Mouse (Mus musculus) liver, embryonic 14.5 days (tissue): Measurements from ENCODE around the gene Bmp6. TPM values are rescaled to one million over a fixed set of nuclear protein-coding genes. Genes with fewer than 3 reads are reported as not detected.

Experiments
- ATAC-seq: fragments of 200-750 bp; cut with Nextera tagmentation; 2 replicates; pipeline ENCODE4 v1.8.0; 2017; ENCODE audit warnings: moderate number of reproducible peaks, mild to moderate bottlenecking, moderate library complexity; ENCODE audit not compliant: insufficient read depth
- DNase-seq, 3 experiments: peaks; one replicate each; pipeline ENCODE4 v3.0.0-alpha.2; 2012 to 2013; ENCODE audit warnings: low read depth in 3 of 3, low spot score in 3 of 3
- H3K27ac ChIP-seq: fragments of 300-500 bp; sonication (generic); 2 replicates; pipeline ENCODE4 v1.5.1; 2014; ENCODE audit warnings: moderate library complexity, mild to moderate bottlenecking, control low read depth, inconsistent platforms
- H3K27me3 ChIP-seq: fragments of 300-500 bp; sonication (generic); 2 replicates; pipeline ENCODE4 v1.6.1; 2014; ENCODE audit warnings: mild to moderate bottlenecking, low read length, moderate library complexity; ENCODE audit not compliant: control insufficient read depth, insufficient read depth
- H3K36me3 ChIP-seq: fragments of 300-500 bp; sonication (generic); replicated peaks from 2 replicates; pipeline ENCODE4 v1.6.1; 2014; ENCODE audit warnings: low read depth; ENCODE audit not compliant: control insufficient read depth, insufficient read depth
- H3K4me1 ChIP-seq, 2 experiments: fragments of 200-500 bp in 1 of 2; fragments of 300-500 bp in 1 of 2; sonication (generic) in 1 of 2; replicated peaks; 2 replicates each; pipeline ENCODE4 v1.6.1; 2012 to 2014; ENCODE audit warnings: antibody characterized with exemption in 1 of 2, inconsistent platforms in 1 of 2, low read length in 1 of 2; ENCODE audit not compliant: control insufficient read depth in 2 of 2, insufficient read depth in 2 of 2
- H3K4me2 ChIP-seq: fragments of 300-500 bp; sonication (generic); 2 replicates; pipeline ENCODE4 v1.6.1; 2014; ENCODE audit warnings: low read depth, mild to moderate bottlenecking, control low read depth, moderate library complexity
- H3K4me3 ChIP-seq, 2 experiments: fragments of 200-500 bp in 1 of 2; fragments of 300-500 bp in 1 of 2; sonication (generic) in 1 of 2; 2 replicates each; pipeline ENCODE4 v1.5.1; 2012 to 2014; ENCODE audit warnings: low read depth in 2 of 2, low read length in 2 of 2, mild to moderate bottlenecking in 2 of 2, control low read depth in 1 of 2, inconsistent platforms in 1 of 2, moderate library complexity in 1 of 2; ENCODE audit not compliant: insufficient read depth in 1 of 2
- H3K9ac ChIP-seq: fragments of 300-500 bp; sonication (generic); replicated peaks from 2 replicates; pipeline ENCODE4 v1.6.1; 2014; ENCODE audit warnings: mild to moderate bottlenecking, control low read depth, moderate library complexity
- H3K9me3 ChIP-seq: fragments of 300-500 bp; sonication (generic); 2 replicates; pipeline ENCODE4 v1.6.1; 2016; ENCODE audit warnings: low read length, mixed read lengths; ENCODE audit not compliant: control insufficient read depth
- CTCF ChIP-seq: IDR thresholded peaks from 2 replicates; pipeline ENCODE4 v1.5.1; 2016; ENCODE audit warnings: antibody characterized with exemption, low read depth, control low read depth
- EP300 ChIP-seq: IDR thresholded peaks from 2 replicates; pipeline ENCODE4 v1.6.1; 2016; ENCODE audit warnings: antibody characterized with exemption, low read depth
- WGBS: fragments of 180-500 bp; shearing (Covaris S2); extraction: QIAGEN DNeasy Blood & Tissue Kit; methylation state at CpG from one replicate; pipeline ENCODE4 v1.1.7; 2014; ENCODE audit not compliant: insufficient replicate concordance; 5-methylcytosine and 5-hydroxymethylcytosine counted together
- polyA plus RNA-seq, 2 experiments: library from polyadenylated mRNA; depleted of rRNA in 1 of 2; stranded (reverse) in 1 of 2; unstranded in 1 of 2; fragments of >200 nt; fragmentation: Nextera tagmentation in 1 of 2; extraction: Ambion mirVana in 1 of 2; gene quantifications; 2 replicates each; pipeline versions ENCODE4 v1.2.1 to v1.2.3; 2012 to 2014

The Bmp6 gene
- polyA plus RNA-seq, 2 experiments = 0.19 to 0.39 TPM

DNA sequence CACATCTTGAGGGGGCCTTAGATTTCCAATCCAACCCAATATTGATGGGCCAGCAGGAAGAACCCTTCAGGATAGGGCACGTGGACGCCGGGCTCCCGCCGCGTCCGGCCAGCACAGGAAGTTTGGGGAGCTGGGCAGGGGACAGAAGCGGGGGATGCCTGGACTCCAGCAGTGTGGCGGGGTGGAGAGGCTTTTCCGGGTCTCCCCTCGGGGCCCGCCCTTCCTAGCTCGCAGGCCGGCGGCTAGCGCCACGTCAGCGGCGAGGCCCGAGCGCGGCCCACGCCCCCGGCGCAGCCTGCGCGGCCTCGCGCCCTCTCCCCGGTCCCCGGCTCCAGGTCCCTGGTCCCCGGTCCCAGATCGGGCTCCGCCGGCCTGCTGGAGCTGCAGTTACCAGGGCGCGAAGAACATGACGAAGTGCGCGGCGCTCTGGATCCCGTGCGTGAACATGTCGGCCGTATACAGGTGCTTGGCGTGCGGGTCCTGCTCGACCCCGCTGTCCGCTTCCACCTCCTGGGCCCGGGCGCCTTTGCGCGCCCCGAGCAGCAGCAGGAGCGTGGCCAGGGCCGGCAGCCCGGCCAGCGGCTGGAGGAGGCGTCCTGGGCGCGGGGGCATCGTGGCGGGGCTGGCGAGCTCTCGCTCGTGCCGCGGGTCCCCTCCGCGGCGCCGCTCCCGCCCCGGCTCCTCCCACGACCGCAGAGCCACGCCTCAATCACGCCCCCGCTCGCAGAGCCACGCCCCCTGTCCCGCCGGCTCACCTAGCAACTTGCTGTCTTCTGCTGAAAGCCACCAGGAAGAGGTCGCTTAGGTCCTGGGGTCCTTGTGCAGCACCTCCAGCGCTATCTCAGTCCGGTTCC lies 183.1 kb downstream of the Bmp6 start:
- Histone ChIP-seq H3K36me3 (peaks cover under 1% of the 10 kb centered on the region; the same call in 1 of the 2 replicates), H3K4me2 (peak overlapping the region; percentile 100), H3K9ac (peak overlapping the region; percentile 83), H3K4me1 (peaks cover 5 to 20% of the 10 kb centered on the region in 2 experiments; a peak in 3 of 4 replicates), H3K27ac (peak overlapping the region; percentile 25), H3K4me3 (peak overlapping the region; percentile 82 to 91), H3K9me3 (no peaks in the 10 kb centered on the region), H3K27me3 (no peaks in the 10 kb centered on the region)
- DNase-seq (peak; percentile 48 to 57 (median 50)), ATAC-seq (peak; percentile 88)
- WGBS = under 1% methylated on average over 74 of the region's 87 CpGs
- no peak for TF ChIP-seq EP300
- no peak for TF ChIP-seq CTCF

DNA sequence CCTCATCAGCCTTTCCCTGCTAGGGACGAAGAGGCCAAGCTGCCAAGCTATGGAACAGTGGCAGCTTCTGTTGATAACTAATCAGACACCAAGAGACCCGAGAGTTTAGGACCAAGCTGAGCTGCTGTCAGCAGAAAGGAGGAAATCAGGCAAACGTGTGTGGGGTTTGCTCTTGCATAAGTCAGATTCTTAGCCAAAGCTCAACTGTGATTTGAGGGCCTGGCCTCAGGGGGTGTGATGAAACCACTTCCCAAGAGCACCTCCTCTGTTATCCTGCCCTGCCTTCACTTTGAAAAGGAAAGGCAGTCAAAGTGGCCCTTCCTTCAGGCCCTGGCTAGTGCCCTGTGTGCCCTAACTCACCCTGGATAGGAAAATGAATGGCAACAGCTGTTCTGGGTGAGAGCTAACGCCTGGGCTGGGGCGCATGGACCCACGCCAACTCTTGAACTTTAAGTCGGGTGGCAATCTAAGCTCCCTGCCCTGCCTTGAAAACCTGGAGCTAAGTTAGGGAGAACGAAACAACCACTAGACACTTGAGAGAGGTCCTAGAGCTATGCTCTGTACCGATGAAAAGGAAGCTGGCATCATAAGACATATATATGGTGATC lies 183.9 kb downstream of the Bmp6 start, which contains the start of gene Txndc5:
Gene Txndc5 (minus strand): TSS at position 138 of the 608 bp plus-strand sequence.
- ATAC-seq (no peak), DNase-seq (no peak)
- Histone ChIP-seq H3K4me3 (peak within 1 kb of the TSS; percentile 82 to 91), H3K27me3 (no peaks in the 10 kb centered on the region), H3K27ac (peak within 1 kb of the TSS; percentile 25), H3K4me1 (peaks cover 5 to 20% of the 10 kb centered on the region in 2 experiments; a peak in 3 of 4 replicates), H3K36me3 (no peaks in the 10 kb centered on the region), H3K4me2 (peak within 1 kb of the TSS; percentile 100), H3K9me3 (no peaks in the 10 kb centered on the region), H3K9ac (peak within 1 kb of the TSS; percentile 83)
- TF ChIP-seq EP300 = no peak
- TF ChIP-seq CTCF = no peak
- 48% methylated on average over 9 of the region's 9 CpGs for WGBS

DNA sequence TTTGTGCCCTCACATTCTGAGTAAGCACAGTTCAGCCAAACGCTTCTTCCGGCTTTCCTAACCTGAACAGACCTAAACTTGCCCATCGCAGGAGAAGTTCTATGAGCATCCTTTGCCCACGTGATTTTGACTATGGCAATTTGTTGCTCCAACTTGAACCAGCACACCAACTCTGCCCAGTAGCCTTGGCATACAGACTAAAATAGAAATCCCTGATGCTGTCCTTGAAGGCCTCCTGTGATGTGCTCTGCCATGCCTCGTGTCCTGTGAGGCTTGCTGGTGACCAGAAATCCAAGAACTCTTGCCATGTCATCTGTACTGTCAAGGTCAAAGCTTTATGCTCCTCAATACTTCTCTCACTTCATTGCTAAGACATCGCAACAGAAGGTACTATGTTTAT lies 184.7 kb downstream of the Bmp6 start:
- TF ChIP-seq CTCF (no peak), EP300 (no peak)
- H3K36me3 ChIP-seq = no peaks in the 10 kb centered on the region
- DNase-seq (no peak), ATAC-seq (no peak)
- no peak overlapping the region for H3K27ac ChIP-seq
- H3K9ac ChIP-seq = no peak overlapping the region
- 71% methylated on average over 6 of the region's 6 CpGs for WGBS
- H3K4me2 ChIP-seq = no peak overlapping the region
- H3K4me1 ChIP-seq = peaks cover 5 to 20% of the 10 kb centered on the region in 2 experiments; a peak in 3 of 4 replicates
- no peaks in the 10 kb centered on the region for H3K27me3 ChIP-seq
- H3K4me3 ChIP-seq = no peak overlapping the region
- H3K9me3 ChIP-seq = no peaks in the 10 kb centered on the region

DNA sequence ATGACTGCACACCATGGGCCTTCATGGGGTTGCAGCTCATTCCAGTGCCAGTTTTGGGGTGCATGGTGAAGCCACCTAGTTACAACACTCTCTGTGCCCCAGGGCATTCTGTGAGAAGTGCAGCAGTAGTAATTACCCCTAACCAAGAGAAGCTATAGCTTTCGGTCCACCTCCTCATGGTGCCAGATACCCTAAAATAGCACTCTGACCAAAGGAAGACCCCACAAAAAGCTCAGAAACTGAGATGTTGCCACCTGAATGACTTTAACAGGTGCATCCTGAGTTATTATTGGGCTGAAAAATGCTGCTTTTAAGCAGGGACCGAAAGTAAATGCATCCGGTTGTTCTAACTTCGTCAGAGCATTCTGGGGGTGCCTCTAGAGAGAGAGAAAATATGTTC lies 186.6 kb downstream of the Bmp6 start:
- TF ChIP-seq CTCF = no peak
- TF ChIP-seq EP300 = no peak
- ATAC-seq = no peak
- H3K4me2 ChIP-seq = no peak overlapping the region
- no peak for DNase-seq
- 68% methylated on average over 4 of the region's 4 CpGs for WGBS
- no peaks in the 10 kb centered on the region for H3K27me3 ChIP-seq
- no peak overlapping the region for H3K9ac ChIP-seq
- H3K36me3 ChIP-seq = no peaks in the 10 kb centered on the region
- H3K4me1 ChIP-seq = peaks cover 5 to 12% of the 10 kb centered on the region in 2 experiments; a peak in 3 of 4 replicates
- no peak overlapping the region for H3K4me3 ChIP-seq
- H3K9me3 ChIP-seq = no peaks in the 10 kb centered on the region
- H3K27ac ChIP-seq = no peak overlapping the region

DNA sequence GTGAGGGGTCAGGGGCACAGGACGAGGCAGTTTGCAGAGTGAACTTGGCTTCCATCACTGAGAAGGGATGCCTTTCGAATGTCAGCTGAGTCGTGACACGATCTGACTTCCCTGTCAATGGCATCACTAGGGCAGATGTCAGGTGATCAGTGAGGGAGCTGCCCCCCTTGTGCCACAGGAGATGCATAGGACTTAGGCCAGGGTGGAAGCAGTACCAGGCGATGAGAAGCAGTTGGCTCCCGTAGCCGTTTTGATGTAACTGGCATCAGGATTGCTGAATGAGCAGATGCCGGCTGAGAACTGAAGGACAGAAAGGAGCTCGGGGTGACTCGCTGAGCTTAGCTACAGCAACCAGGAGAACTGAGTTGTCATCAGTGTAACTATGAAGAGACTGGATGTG lies 188.6 kb downstream of the Bmp6 start:
- no peak overlapping the region for H3K4me2 ChIP-seq
- no peak overlapping the region for H3K4me3 ChIP-seq
- no peaks in the 10 kb centered on the region for H3K36me3 ChIP-seq
- H3K9ac ChIP-seq = no peak overlapping the region
- peaks cover 0 to 9% of the 10 kb centered on the region in 2 experiments; a peak in 2 of 4 replicates for H3K4me1 ChIP-seq
- TF ChIP-seq EP300 = no peak
- no peak for TF ChIP-seq CTCF
- no peaks in the 10 kb centered on the region for H3K27me3 ChIP-seq
- DNase-seq (no peak), ATAC-seq (no peak)
- H3K27ac ChIP-seq = no peak overlapping the region
- 68% methylated on average over 10 of the region's 10 CpGs for WGBS
- H3K9me3 ChIP-seq = no peaks in the 10 kb centered on the region
